Mouse (Mus musculus) limb, embryonic 14.5 days (tissue): Measurements from ENCODE around the gene Tmem14c. TPM values are rescaled to one million over a fixed set of nuclear protein-coding genes. Genes with fewer than 3 reads are reported as not detected.

Source experiments
- ATAC-seq: fragments of 200-750 bp; cut with Nextera tagmentation; 2 replicates; pipeline ENCODE4 v1.8.0; 2017; ENCODE audit warnings: low read depth, moderate number of reproducible peaks, moderate TSS enrichment; ENCODE audit not compliant: low FRiP score
- DNase-seq: peaks from one replicate; pipeline ENCODE4 v3.0.0-alpha.2; 2015; ENCODE audit warnings: low spot score
- H3K27ac ChIP-seq: fragments of 300-500 bp; sonication (generic); replicated peaks from 2 replicates; pipeline ENCODE4 v1.5.1; 2014; ENCODE audit warnings: low read depth, mild to moderate bottlenecking, low read length, moderate library complexity, mixed read lengths
- H3K27me3 ChIP-seq: fragments of 300-500 bp; sonication (generic); 2 replicates; pipeline ENCODE4 v1.6.1; 2014; ENCODE audit warnings: low read length, mixed read lengths; ENCODE audit not compliant: control insufficient read depth, insufficient read depth
- H3K36me3 ChIP-seq: fragments of 300-500 bp; sonication (generic); 2 replicates; pipeline ENCODE4 v1.6.1; 2014; ENCODE audit warnings: mild to moderate bottlenecking, low read length, moderate library complexity, mixed read lengths; ENCODE audit not compliant: control insufficient read depth, insufficient read depth
- H3K4me1 ChIP-seq: fragments of 300-500 bp; sonication (generic); 2 replicates; pipeline ENCODE4 v1.6.1; 2014; ENCODE audit warnings: antibody characterized with exemption, low read length, mixed read lengths; ENCODE audit not compliant: control insufficient read depth, insufficient read depth
- H3K4me2 ChIP-seq: fragments of 300-500 bp; sonication (generic); replicated peaks from 2 replicates; pipeline ENCODE4 v1.6.1; 2014; ENCODE audit warnings: low read depth, mild to moderate bottlenecking, low read length, moderate library complexity; ENCODE audit not compliant: severe bottlenecking
- H3K4me3 ChIP-seq: fragments of 300-500 bp; sonication (generic); replicated peaks from 2 replicates; pipeline ENCODE4 v1.5.1; 2014; ENCODE audit warnings: low read length
- H3K9ac ChIP-seq: fragments of 300-500 bp; sonication (generic); 2 replicates; pipeline ENCODE4 v1.6.1; 2014; ENCODE audit warnings: mild to moderate bottlenecking, low read depth, low read length, moderate library complexity; ENCODE audit not compliant: severe bottlenecking
- H3K9me3 ChIP-seq: fragments of 300-500 bp; sonication (generic); 2 replicates; pipeline ENCODE4 v1.6.1; 2016; ENCODE audit warnings: low read length; ENCODE audit not compliant: control insufficient read depth
- POLR2A ChIP-seq: fragments of 200-500 bp; IDR thresholded peaks from 2 replicates; pipeline ENCODE4 v1.8.0; 2012; ENCODE audit warnings: inconsistent platforms, mild to moderate bottlenecking, moderate library complexity, borderline replicate concordance; ENCODE audit not compliant: insufficient read depth, insufficient read length; ENCODE audit errors: extremely low read depth
- WGBS: fragments of 180-500 bp; shearing (Covaris S2); extraction: QIAGEN DNeasy Blood & Tissue Kit; methylation state at CpG from one replicate; pipeline ENCODE4 v1.1.7; 2014; 5-methylcytosine and 5-hydroxymethylcytosine counted together
- polyA plus RNA-seq, 2 experiments: library from polyadenylated mRNA; depleted of rRNA in 1 of 2; stranded (reverse) in 1 of 2; unstranded in 1 of 2; fragments of >200 nt; fragmentation: Nextera tagmentation in 1 of 2; extraction: Ambion mirVana in 1 of 2; gene quantifications; 2 replicates each; pipeline versions ENCODE4 v1.2.1 to v1.2.3; 2012 to 2014

Gene Tmem14c
- polyA plus RNA-seq, 2 experiments = 110 to 220 TPM

DNA sequence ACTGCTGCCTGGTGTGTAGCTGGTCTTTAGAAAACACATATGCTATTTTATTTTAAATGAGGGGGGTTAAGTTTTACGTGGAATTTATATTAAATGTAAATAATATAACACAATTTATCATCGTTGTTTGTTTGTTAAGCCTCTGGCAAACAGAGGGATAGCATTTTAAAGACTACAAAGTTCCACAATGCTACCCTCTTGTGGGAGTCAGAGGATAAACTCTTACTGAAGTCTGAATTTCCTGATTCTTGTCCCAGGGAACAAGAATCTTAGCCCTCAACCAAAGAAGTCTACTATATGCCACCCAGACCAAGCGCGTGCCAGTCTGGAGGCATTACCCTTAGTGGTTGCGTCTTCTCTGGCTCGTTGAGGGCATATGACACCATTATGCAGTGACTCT is 31.2 kb downstream of the Tmem14c start:
- ATAC-seq (no peak), DNase-seq (no peak)
- no peak overlapping the region for H3K9ac ChIP-seq

DNA sequence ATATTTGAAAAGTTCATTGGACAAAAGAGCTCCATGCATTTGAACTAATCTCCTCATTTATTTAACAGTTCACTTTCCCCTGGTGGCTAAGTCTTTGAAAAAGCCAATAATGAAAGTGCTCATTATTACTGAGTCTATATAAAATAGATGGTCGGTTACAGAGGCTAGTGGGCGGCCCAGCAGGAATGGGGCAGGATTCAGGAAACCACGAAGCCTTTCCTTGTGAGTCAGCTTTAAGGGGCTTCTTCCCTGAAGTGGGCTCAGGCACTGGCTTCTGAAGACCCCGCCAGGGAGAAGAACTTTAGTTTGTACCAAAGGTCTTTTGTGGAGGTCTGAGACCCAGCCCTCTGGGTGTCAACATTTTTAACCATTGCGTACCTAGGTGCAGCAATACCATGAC is 35.9 kb downstream of the Tmem14c start:
- DNase-seq (no peak), ATAC-seq (no peak)
- no peak overlapping the region for H3K4me3 ChIP-seq
- no peaks in the 10 kb centered on the region for H3K36me3 ChIP-seq
- no peaks in the 10 kb centered on the region for H3K9me3 ChIP-seq
- no peak overlapping the region for H3K27ac ChIP-seq
- TF ChIP-seq POLR2A = no peak
- H3K27me3 ChIP-seq = no peaks in the 10 kb centered on the region
- H3K4me1 ChIP-seq = no peaks in the 10 kb centered on the region
- H3K4me2 ChIP-seq = no peak overlapping the region
- H3K9ac ChIP-seq = no peak overlapping the region
- WGBS = 54% methylated on average over 5 of the region's 5 CpGs

More for the DNA sequence above, 31.2 kb downstream of the Tmem14c start:
- Histone ChIP-seq H3K4me1 (no peaks in the 10 kb centered on the region), H3K27ac (no peak overlapping the region), H3K9me3 (no peaks in the 10 kb centered on the region), H3K36me3 (no peaks in the 10 kb centered on the region), H3K4me2 (no peak overlapping the region), H3K4me3 (no peak overlapping the region), H3K27me3 (no peaks in the 10 kb centered on the region)
- TF ChIP-seq POLR2A = no peak
- 86% methylated on average over 6 of the region's 6 CpGs for WGBS

DNA sequence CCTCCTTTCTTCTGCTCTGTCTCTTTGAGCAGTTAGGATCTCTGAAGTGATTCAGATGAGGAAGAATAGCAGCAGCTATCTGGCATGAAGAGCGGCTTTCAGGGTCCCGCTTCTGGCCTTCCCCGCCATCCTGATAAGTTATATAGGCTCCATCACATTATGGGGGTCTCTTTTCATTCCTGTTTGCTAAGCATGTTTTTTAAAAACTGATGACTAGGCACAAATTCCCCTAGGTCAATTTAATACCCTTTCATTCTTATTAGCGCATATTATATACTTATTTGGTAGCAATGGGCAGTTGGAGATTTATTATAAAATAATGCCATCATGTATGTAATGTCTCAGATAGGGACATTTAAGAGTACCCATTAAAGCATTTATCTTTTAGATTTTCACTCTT is 51.5 kb downstream of the Tmem14c start:
- no peaks in the 10 kb centered on the region for H3K9me3 ChIP-seq
- no peak overlapping the region for H3K27ac ChIP-seq
- ATAC-seq (no peak), DNase-seq (no peak)
- no peaks in the 10 kb centered on the region for H3K36me3 ChIP-seq
- no peak overlapping the region for H3K4me3 ChIP-seq
- H3K27me3 ChIP-seq = no peaks in the 10 kb centered on the region
- no peak overlapping the region for H3K4me2 ChIP-seq
- no peak for TF ChIP-seq POLR2A
- no peaks in the 10 kb centered on the region for H3K4me1 ChIP-seq
- H3K9ac ChIP-seq = no peak overlapping the region
- WGBS = 92% methylated on average over 4 of the region's 4 CpGs

DNA sequence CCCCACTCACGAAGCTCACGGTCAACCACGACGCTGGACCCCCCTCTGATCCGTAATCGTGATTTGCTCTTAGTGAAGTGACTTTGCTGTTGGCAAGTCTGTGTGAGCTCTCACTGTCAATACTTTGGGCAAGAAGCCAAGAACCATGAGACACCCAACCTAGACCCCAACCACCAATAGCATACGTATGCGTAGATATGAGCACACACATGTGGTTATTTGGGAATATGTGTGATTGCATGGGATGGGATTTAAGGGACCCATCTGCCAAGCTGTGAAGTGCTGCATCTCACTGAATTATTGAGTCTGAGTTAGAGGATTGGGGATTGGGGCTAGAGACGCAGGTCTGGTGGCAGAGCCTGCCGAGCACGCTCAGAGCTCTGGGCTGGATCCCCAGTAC is 55.5 kb downstream of the Tmem14c start:
- H3K4me1 ChIP-seq = no peaks in the 10 kb centered on the region
- no peak for ATAC-seq

More for the DNA sequence above, 55.5 kb downstream of the Tmem14c start:
- no peak for DNase-seq
- Histone ChIP-seq H3K27me3 (no peaks in the 10 kb centered on the region), H3K9me3 (no peaks in the 10 kb centered on the region), H3K27ac (no peak overlapping the region), H3K4me3 (no peak overlapping the region), H3K9ac (no peak overlapping the region), H3K4me2 (no peak overlapping the region), H3K36me3 (no peaks in the 10 kb centered on the region)
- 87% methylated on average over 11 of the region's 11 CpGs for WGBS
- no peak for TF ChIP-seq POLR2A

Other genes starting within 250 kb of the Tmem14c start
- 1.6 and 1.7 TPM in 2 replicates for gene Gcnt2, start 156.5 kb upstream of the Tmem14c start, polyA plus RNA-seq (2012; rRNA removed)
- gene Gcnt2, start 156.5 kb upstream of the Tmem14c start, polyA plus RNA-seq (2014; fragmentation: Nextera tagmentation; extraction: Ambion mirVana) = 2.5 TPM in 2 replicates
- 44.6 and 54.0 TPM in 2 replicates for gene Pak1ip1, start 15.3 kb upstream of the Tmem14c start, polyA plus RNA-seq (2012; rRNA removed)
- 55.7 and 60.7 TPM in 2 replicates for gene Pak1ip1, start 15.3 kb upstream of the Tmem14c start, polyA plus RNA-seq (2014; fragmentation: Nextera tagmentation; extraction: Ambion mirVana)
- 0.64 and 0.79 TPM in 2 replicates for gene Mak, start 63.4 kb downstream of the Tmem14c start, polyA plus RNA-seq (2012; rRNA removed)
- gene Mak, start 63.4 kb downstream of the Tmem14c start, polyA plus RNA-seq (2014; fragmentation: Nextera tagmentation; extraction: Ambion mirVana) = 0.23 and 0.46 TPM in 2 replicates
- 0.14 TPM in 1 of 2 replicates, not detected in the other for gene Gcm2, start 94.7 kb downstream of the Tmem14c start, polyA plus RNA-seq (2012; rRNA removed)
- not detected in 2 replicates for gene Gcm2, start 94.7 kb downstream of the Tmem14c start, polyA plus RNA-seq (2014; fragmentation: Nextera tagmentation; extraction: Ambion mirVana)
- not detected in 2 replicates for gene Sycp2l, start 98.0 kb downstream of the Tmem14c start, polyA plus RNA-seq (2012; rRNA removed)
- gene Sycp2l, start 98.0 kb downstream of the Tmem14c start, polyA plus RNA-seq (2014; fragmentation: Nextera tagmentation; extraction: Ambion mirVana) = not detected in 2 replicates
- gene Elovl2, start 204.1 kb downstream of the Tmem14c start, polyA plus RNA-seq (2012; rRNA removed) = 2.3 and 2.7 TPM in 2 replicates
- gene Elovl2, start 204.1 kb downstream of the Tmem14c start, polyA plus RNA-seq (2014; fragmentation: Nextera tagmentation; extraction: Ambion mirVana) = 2.5 and 3.7 TPM in 2 replicates
- 12.3 and 13.4 TPM in 2 replicates for gene Smim13, start 233.6 kb downstream of the Tmem14c start, polyA plus RNA-seq (2012; rRNA removed)
- 15.8 and 17.3 TPM in 2 replicates for gene Smim13, start 233.6 kb downstream of the Tmem14c start, polyA plus RNA-seq (2014; fragmentation: Nextera tagmentation; extraction: Ambion mirVana)